Mouse (Mus musculus) brain, embryonic 18.5 days (tissue): ENCODE data around the gene Olfr325.
"Not testable (repeated sequence)": the region's sequence is repeated elsewhere in the genome, so short reads cannot be mapped to it uniquely, and the experiment has no call there.

Source experiments
- DNase-seq: peaks from one replicate; pipeline ENCODE4 v3.0.0-alpha.2; 2012; ENCODE audit warnings: low read depth, low spot score

The Olfr325 gene

GRCm38 (mm10) chr11:58577430-58577829 is at the start of gene Olfr325:
Gene Olfr325, plus strand, starts transcription at chr11:58577730.
- DNase-seq: no peak

- DNase-seq: not testable (repeated sequence)
These were observed 42.8 kb upstream of the Olfr325 start, which contains the start of gene Olfr330 for GRCm38 (mm10) chr11:58534736-58535135. Gene Olfr330, minus strand, starts transcription at chr11:58534836.

GRCm38 (mm10) chr11:58546322-58546721 is 31.2 kb upstream of the Olfr325 start, which contains the start of gene Olfr329-ps:
Gene Olfr329-ps, minus strand, starts transcription at chr11:58546422.
- DNase-seq: no peak

- DNase-seq: no peak
These were observed 22.0 kb upstream of the Olfr325 start, which contains the start of gene Olfr328 for GRCm38 (mm10) chr11:58555536-58555935. Gene Olfr328, minus strand, starts transcription at chr11:58555636.

DNA sequence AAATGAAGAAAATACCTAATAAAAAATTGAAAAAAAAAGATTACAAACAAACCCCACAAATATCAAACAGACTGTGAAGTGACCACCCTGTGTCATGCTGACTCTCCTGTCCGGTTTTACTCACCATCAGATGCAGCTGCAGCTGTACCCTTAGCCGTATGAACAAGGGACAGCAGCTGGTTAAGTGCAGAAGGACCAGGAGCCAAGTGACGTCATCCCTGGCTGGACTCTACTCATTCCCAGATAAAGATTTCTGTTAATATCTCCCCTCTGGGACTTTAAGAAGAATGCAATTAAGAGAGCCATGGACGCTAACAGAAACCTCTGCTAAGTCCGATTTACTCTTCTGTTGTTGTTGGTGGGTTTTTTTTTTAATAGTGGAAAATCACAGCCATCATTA is 7.1 kb upstream of the Olfr325 start, which contains the start of gene Olfr224:
Gene Olfr224 (minus strand): TSS at position 149 of the 400 bp plus-strand sequence.
- no peak for DNase-seq

DNA sequence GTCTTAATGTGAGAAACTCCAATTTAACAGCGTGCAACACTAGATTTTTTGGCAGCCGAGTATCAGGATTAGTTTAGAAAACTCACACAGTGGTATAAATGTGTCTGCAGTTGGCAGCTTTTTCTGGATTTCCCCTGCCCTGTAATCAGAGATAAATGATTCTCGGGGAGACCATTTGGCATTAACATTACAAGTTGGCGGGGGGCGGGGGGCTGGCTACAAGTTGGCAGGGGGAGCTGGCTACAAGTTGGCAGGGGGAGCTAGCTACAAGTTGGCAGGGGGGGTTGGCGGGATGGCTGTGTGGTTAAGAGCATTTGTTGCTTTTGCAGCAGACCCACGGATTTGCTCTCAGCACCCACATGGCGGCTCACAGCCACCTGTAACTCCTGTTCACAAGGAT is 1.1 kb downstream of the Olfr325 start:
- DNase-seq: peak; percentile 74

GRCm38 (mm10) chr11:58587898-58588348 is 10.4 kb downstream of the Olfr325 start:
- DNase-seq: no peak

- DNase-seq: peak; percentile 24
These were observed 11.2 kb downstream of the Olfr325 start for GRCm38 (mm10) chr11:58588620-58589250.

DNA sequence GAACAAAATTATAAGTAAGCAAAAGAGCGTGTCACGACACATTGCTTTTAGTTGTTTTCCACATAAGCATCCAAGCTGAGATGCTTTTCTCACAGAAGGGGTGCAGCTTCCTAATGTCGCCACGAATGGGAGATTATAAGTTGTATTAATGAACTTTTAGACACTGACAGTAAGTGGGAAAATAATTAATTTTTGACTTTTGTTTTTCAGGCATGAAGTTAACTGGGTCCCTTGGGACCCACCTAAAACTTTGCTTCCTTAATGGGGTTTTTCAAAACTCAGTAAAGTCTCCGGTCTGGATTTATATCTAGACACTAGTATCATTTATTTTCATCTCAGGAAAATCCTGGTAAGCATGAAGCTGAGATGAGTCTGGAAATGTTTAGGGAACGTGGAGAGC is 17.3 kb downstream of the Olfr325 start, which contains the start of gene Olfr324:
Gene Olfr324 (plus strand): TSS at position 301 of the 400 bp plus-strand sequence.
- no peak for DNase-seq

DNA sequence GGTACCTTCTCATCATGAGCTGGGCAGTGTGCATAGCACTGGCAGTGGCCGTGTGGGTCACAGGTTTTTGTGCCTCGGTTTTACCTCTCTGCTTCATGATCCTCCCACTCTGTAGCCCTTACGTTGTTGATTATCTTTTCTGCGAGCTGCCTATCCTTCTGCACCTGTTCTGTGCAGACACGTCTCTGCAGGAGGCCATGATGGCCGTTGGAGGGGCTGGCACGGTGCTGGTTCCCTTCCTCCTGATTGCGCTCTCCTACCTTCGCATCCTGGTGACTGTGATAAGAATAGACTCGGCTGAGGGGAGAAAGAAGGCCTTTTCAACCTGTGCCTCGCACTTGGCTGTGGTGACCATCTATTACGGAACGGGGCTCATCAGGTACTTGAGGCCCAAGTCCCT is 20.3 kb downstream of the Olfr325 start:
- no peak for DNase-seq

- no peak for DNase-seq
These were observed 24.5 kb downstream of the Olfr325 start for GRCm38 (mm10) chr11:58602062-58602461.

DNA sequence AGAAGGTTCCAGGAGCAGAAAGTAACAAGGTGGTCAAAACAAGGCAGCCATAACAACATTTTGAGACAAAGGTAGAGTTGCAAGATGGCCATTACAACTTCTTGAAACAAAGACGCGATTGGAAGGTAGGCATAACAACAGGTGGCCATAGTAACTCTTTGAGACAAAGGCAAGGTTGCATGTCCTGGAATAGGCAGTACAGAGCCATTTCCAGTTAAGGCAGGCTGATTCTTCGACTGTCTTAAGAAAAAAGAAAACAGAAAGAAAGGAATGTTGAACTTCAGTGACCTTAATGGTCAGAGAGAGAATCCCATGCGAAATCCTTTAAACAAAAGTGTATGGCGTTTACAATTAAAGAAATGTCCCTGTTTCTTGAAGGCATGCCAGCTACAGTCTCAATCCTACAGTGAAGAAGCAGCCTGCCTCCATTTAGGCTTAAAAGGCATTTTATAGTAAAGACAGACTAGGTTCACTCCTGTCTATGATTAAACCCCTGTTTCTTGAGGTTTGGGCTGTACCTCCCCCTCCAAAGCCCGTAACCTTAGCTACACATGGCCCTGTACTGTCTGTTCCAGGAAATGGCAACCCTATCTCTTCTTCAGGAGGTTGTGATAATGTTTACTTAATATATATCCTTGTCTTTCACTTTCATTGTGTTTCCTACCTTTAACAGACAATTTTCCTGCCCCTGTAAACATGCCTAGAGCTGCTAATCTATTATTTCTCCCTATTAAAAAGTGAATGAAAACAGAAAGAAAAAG is 25.4 kb downstream of the Olfr325 start:
- no peak for DNase-seq

GRCm38 (mm10) chr11:58604688-58605087 is 27.2 kb downstream of the Olfr325 start:
- DNase-seq: no peak

DNA sequence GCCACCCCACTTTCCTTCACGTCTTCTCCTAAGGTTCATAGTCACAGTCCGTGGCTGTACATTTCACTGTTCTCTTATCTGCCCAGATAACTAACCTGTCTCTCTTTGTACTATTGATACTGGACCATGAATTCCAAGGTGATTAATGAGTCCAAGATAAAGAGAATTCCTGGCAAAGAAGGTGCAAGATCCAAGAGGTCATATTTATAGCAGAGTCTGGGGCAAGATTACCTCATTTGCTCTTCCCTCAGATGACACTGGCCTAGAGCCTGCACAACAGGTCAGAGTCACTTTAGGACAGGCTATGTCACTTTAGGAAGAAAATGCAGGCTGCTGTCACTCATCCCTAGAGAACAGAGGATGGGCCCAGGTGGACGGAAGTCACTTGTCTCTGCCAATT is 27.7 kb downstream of the Olfr325 start:
- no peak for DNase-seq

GRCm38 (mm10) chr11:58606177-58606919 is 28.8 kb downstream of the Olfr325 start:
- no peak for DNase-seq

DNA sequence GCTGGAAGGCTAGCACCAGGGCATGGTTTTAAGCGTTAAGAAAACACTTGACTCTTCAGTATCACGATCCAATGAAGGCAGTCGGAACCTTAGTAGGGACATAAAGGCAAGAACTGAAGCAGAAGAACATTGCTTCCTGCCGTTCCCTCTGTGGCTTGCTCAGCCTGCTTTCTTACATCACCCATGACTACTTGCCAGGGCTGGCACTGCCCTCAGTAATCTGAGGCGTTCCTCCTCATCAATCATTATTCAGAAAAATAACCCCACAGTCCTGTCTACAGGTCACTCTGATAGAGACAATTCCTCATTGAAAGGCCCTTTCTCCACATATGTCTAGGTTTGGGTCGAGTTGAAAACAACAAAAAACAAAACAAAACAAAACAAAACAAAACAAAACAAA is 29.5 kb downstream of the Olfr325 start:
- no peak for DNase-seq

GRCm38 (mm10) chr11:58613359-58613758 is 35.8 kb downstream of the Olfr325 start:
- no peak for DNase-seq

- no peak for DNase-seq
These were observed 37.0 kb downstream of the Olfr325 start for GRCm38 (mm10) chr11:58614526-58614925.

- no peak for DNase-seq
These were observed 38.4 kb downstream of the Olfr325 start, which contains the start of gene 2210407C18Rik for GRCm38 (mm10) chr11:58615975-58616374. Gene 2210407C18Rik, minus strand, starts transcription at chr11:58616075.

GRCm38 (mm10) chr11:58618369-58618768 is 40.8 kb downstream of the Olfr325 start:
- DNase-seq: no peak

DNA sequence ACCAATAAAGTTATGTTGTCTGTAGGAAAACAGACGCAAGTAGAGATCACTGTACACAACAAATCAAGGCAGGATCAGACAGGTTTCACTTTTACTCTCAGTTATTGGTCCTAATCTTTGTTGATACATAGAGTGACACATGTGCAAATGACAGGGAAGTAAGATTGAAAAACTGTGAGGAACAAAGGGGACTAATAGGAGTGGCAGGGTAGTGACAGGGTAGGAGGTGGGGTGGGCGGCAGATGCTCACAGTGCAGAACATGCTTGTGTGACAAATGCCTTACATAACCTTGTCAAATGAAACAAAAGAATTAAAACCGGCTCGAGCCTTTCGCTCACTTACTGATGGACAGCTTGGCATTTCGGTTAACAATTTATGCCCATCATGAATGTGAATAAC is 41.3 kb downstream of the Olfr325 start:
- no peak for DNase-seq

DNA sequence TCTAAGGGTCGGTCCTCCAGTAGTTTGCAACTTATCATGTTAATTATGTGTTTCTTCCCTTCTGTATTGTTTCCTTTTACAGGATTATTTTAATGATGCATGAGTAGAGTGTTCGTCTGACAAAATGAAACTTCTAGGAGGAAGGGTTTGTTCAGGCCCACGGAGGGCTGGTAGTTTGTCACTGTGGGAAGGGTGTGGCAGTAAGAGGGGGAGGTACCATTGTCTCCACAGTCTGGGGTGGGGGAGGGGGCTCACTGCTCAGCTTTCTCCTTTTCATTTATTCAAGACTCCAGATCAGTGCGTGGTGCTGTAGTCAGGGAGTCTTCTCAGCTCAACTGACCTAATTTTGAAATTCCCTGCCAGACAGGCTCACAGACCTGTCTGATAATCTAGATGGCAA is 48.6 kb downstream of the Olfr325 start:
- no peak for DNase-seq
